Mouse (Mus musculus): ENCODE data around the gene Hipk2.

DNA sequence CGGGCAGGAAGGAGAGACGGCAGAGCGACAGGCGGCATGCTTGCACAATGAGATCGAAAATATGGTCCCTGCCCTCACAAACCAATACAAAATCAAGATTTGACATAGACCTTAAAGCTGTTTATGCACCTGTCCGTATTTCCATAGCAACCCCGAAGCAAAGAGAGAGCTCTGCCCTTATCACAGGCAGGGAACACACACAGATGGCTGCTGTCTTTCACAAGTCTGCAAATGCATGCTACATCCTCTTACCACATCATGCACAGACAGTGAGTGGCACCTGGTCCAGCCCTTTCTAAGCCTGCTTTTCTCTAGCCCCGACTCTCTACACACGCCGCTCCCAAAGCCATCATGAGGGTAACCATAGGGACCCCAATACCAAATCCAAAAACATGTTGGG, 38.2 kb upstream of the Hipk2 start:
- no peak for TF ChIP-seq CTCF (IDR thresholded peaks at IDR 0.05; ENCODE audit: control insufficient read depth, insufficient read depth, insufficient replicate concordance, low read depth, low read length)
- no peak for TF ChIP-seq POLR2A (IDR thresholded peaks at IDR 0.05; ENCODE audit: control insufficient read depth, low read depth, low read length)

Data from testis, adult 2 months (tissue).